Comparison of ENCODE assay signal across 9 mouse cellular contexts in genomic region chr9:114763341-114763740, GRCm38 (mm10). TPM values are rescaled to one million over a fixed set of nuclear protein-coding genes. Genes with fewer than 3 reads are reported as not detected.
DNase-seq lines count a peak whose midpoint lies in the region; ATAC-seq and TF ChIP-seq lines count a peak whose summit lies in the region.
"Had no signal": no experiment of that assay in that cellular context is flagged by ENCODE, and none has a peak within 500 bp of the region (broad histone marks: within the 10 kb centered on the region; RNA-seq: fewer than 3 reads in every experiment).

No protein-coding gene starts in this region.

- no peak for TF ChIP-seq EP300 in CH12.LX (IDR thresholded peaks at IDR 0.05; ENCODE audit: low read length)

- TF ChIP-seq RAD21 in CH12.LX (IDR thresholded peaks at IDR 0.05; ENCODE audit: low read depth, low read length) = peak; percentile 64

- in situ Hi-C loops in CH12.LX (cut with MboI; ENCODE audit: low pct_ligation_motif_present, low pct_unique_long_range_greater_than_20kb, low sequenced_read_pairs) = no loop called here

- no peak overlapping the region for H3K27ac ChIP-seq in kidney, embryonic 14.5 days (ENCODE audit: low read depth, low read length)
- no peak overlapping the region for H3K27ac ChIP-seq in CH12.LX (ENCODE audit: insufficient read depth, low read depth)
- H3K27ac ChIP-seq in limb, embryonic 11.5 days (replicated peaks; ENCODE audit: low read depth, low read length) = no peak overlapping the region
- H3K27ac ChIP-seq: lung, embryonic 15.5 days had no signal

- H3K4me2 ChIP-seq in kidney, embryonic 14.5 days (replicated peaks; ENCODE audit: low read depth, low read length) = no peak overlapping the region
- H3K4me2 ChIP-seq in CH12.LX (ENCODE audit: insufficient read depth, low read depth, poor library complexity, severe bottlenecking) = no peak overlapping the region
- no peak overlapping the region for H3K4me2 ChIP-seq in limb, embryonic 11.5 days (ENCODE audit: low read depth, severe bottlenecking)
- H3K4me2 ChIP-seq: lung, embryonic 15.5 days had no signal

- DNase-seq in kidney, adult 18-20 months = peak; percentile 38
- DNase-seq in CH12.LX (ENCODE audit: extremely low read depth) = peak; percentile 48
- DNase-seq in Muller cell, postnatal 12 days (ENCODE audit: inconsistent ontology term) = peak; percentile 42
- peak; percentile 72 for DNase-seq in limb, embryonic 11.5 days (ENCODE audit: low spot score)
- DNase-seq in testis, postnatal 10 days (ENCODE audit: low spot score) = peak; percentile 74
- no peak for DNase-seq in left cerebral cortex, postnatal 14 days (ENCODE audit: low spot score in 2 of 2)

- H3K4me1 ChIP-seq in kidney, embryonic 14.5 days (ENCODE audit: control insufficient read depth, insufficient read depth, low read length) = peaks cover 17% of the 10 kb centered on the region
- H3K4me1 ChIP-seq in CH12.LX (ENCODE audit: control insufficient read depth in 1 of 2, insufficient read depth in 2 of 2) = peaks cover 30 to 53% of the 10 kb centered on the region in 2 experiments
- H3K4me1 ChIP-seq in limb, embryonic 11.5 days (ENCODE audit: control insufficient read depth, insufficient read depth, low read length) = peaks cover 15% of the 10 kb centered on the region

- TF ChIP-seq POLR2A in CH12.LX (IDR thresholded peaks at IDR 0.05; ENCODE audit: low read depth, low read length) = no peak

- no peak overlapping the region for H3K4me3 ChIP-seq in kidney, embryonic 14.5 days (ENCODE audit: low read length)
- H3K4me3 ChIP-seq in CH12.LX (replicated peaks in 1 of 3; ENCODE audit: low read depth in 2 of 3, low read length in 2 of 3, poor library complexity in 1 of 3) = no peak overlapping the region
- no peak overlapping the region for H3K4me3 ChIP-seq in limb, embryonic 11.5 days (ENCODE audit: low read depth, low read length)
- H3K4me3 ChIP-seq: erythroblast, embryonic 14.5 days; lung, embryonic 15.5 days had no signal

- H3K9ac ChIP-seq in kidney, embryonic 14.5 days (ENCODE audit: low read depth, low read length) = no peak overlapping the region
- H3K9ac ChIP-seq in CH12.LX (ENCODE audit: insufficient read depth, low read depth) = no peak overlapping the region
- no peak overlapping the region for H3K9ac ChIP-seq in limb, embryonic 11.5 days (ENCODE audit: low read length)
- H3K9ac ChIP-seq: lung, embryonic 15.5 days had no signal

- no peak for ATAC-seq in kidney, embryonic 14.5 days (ENCODE audit: low FRiP score, low TSS enrichment)
- ATAC-seq in limb, embryonic 11.5 days (ENCODE audit: insufficient number of reproducible peaks, low FRiP score, low TSS enrichment, low read depth) = no peak

- 68% methylated on average over 13 of the region's 13 CpGs for WGBS in kidney, embryonic 14.5 days
- WGBS in limb, embryonic 11.5 days = 63% methylated on average over 13 of the region's 13 CpGs

- no peaks in the 10 kb centered on the region for H3K9me3 ChIP-seq in kidney, embryonic 14.5 days (ENCODE audit: control insufficient read depth, low read length)
- no peaks in the 10 kb centered on the region for H3K9me3 ChIP-seq in CH12.LX (replicated peaks; ENCODE audit: low read length)
- H3K9me3 ChIP-seq in limb, embryonic 11.5 days (ENCODE audit: control insufficient read depth, low read length) = peaks cover 2% of the 10 kb centered on the region; the same call in 1 of the 2 replicates
- H3K9me3 ChIP-seq: lung, embryonic 15.5 days had no signal

- peaks cover 22% of the 10 kb centered on the region for H3K36me3 ChIP-seq in kidney, embryonic 14.5 days (ENCODE audit: control insufficient read depth, insufficient read depth, low read length)
- peaks cover 13 to 47% of the 10 kb centered on the region in 2 experiments for H3K36me3 ChIP-seq in CH12.LX (replicated peaks in 1 of 2; ENCODE audit: control insufficient read depth in 1 of 2, insufficient read depth in 1 of 2, low read length in 1 of 2)
- H3K36me3 ChIP-seq in limb, embryonic 11.5 days (ENCODE audit: control insufficient read depth, insufficient read depth, low read length) = peaks cover 6% of the 10 kb centered on the region
- H3K36me3 ChIP-seq: lung, embryonic 15.5 days had no signal

- dilution Hi-C loops in CH12.LX (cut with MboI; ENCODE audit: extremely low pct_ligation_motif_present, extremely low pct_unique_long_range_greater_than_20kb, low sequenced_read_pairs) = no loop called here

- peak; percentile 30 to 69; a peak in 3 of 4 replicates for TF ChIP-seq CTCF in CH12.LX (conservative IDR thresholded peaks at IDR 0.05 in 1 of 2, IDR thresholded peaks at IDR 0.05 in 1 of 2; ENCODE audit: low read depth in 2 of 2, low read length in 2 of 2)

- no peaks in the 10 kb centered on the region for H3K27me3 ChIP-seq in kidney, embryonic 14.5 days (ENCODE audit: control insufficient read depth, insufficient read depth, low read length)
- H3K27me3 ChIP-seq in CH12.LX (replicated peaks) = no peaks in the 10 kb centered on the region
- no peaks in the 10 kb centered on the region for H3K27me3 ChIP-seq in limb, embryonic 11.5 days (ENCODE audit: control insufficient read depth, insufficient read depth, low read length)
- H3K27me3 ChIP-seq: lung, embryonic 15.5 days had no signal

- intact Hi-C loops in left cerebral cortex, postnatal 14 days (cut with DNase I) = no loop called here

- no peaks in the 10 kb centered on the region; the same call in 1 of the 2 replicates for H3K79me2 ChIP-seq in CH12.LX (replicated peaks; ENCODE audit: control insufficient read depth, extremely low read depth, insufficient read depth, poor library complexity, severe bottlenecking)

TF ChIP-seq in CH12.LX, 34 proteins besides CTCF, POLR2A, EP300 and RAD21:
- TF ChIP-seq CHD2 (IDR thresholded peaks at IDR 0.05; ENCODE audit: low read length) (no peak), SMC3 (IDR thresholded peaks at IDR 0.05; ENCODE audit: low read depth, low read length) (peak; percentile 55), POLR2AphosphoS2 (IDR thresholded peaks at IDR 0.05; ENCODE audit: low read depth, low read length) (no peak), TBP (conservative IDR thresholded peaks at IDR 0.05; ENCODE audit: low read depth, low read length) (no peak)
TF ChIP-seq in CH12.LX: peak in this region for 1.

RNA-seq across cellular contexts. Expression of gene Cmtm7, which starts 18.3 kb away (rescaled TPM):
- polyA plus RNA-seq in kidney, embryonic 14.5 days (2014; fragmentation: Nextera tagmentation; extraction: Ambion mirVana) = 92.7 and 108 TPM in 2 replicates
- total RNA-seq in CH12.LX (2012; rRNA removed) = 73.1 and 80.8 TPM in 2 replicates
- 37.6 and 46.0 TPM in 2 replicates for total RNA-seq in CH12.LX (2014; rRNA removed)
- 38.2 and 45.5 TPM in 2 replicates for polyA plus RNA-seq in CH12.LX (2012; ENCODE audit: insufficient read length, low read depth)
- 71.1 and 84.6 TPM in 2 replicates for polyA plus RNA-seq in limb, embryonic 11.5 days (2014; fragmentation: Nextera tagmentation; extraction: Ambion mirVana)
- total RNA-seq in left cerebral cortex, postnatal 14 days (2021) = 1 to 10 TPM; 5.1 to 5.9 TPM

RNA-seq across cellular contexts. Expression of gene Cmtm6, which starts 32.4 kb away (rescaled TPM):
- polyA plus RNA-seq in kidney, embryonic 14.5 days (2014; fragmentation: Nextera tagmentation; extraction: Ambion mirVana) = 25.0 and 53.0 TPM in 2 replicates
- total RNA-seq in CH12.LX (2012; rRNA removed) (30.1 and 31.9 TPM in 2 replicates), CH12.LX (2014; rRNA removed) (39.2 and 39.5 TPM in 2 replicates)
- 38.0 and 38.5 TPM in 2 replicates for polyA plus RNA-seq in CH12.LX (2012; ENCODE audit: insufficient read length, low read depth)
- 24.0 and 24.9 TPM in 2 replicates for polyA plus RNA-seq in limb, embryonic 11.5 days (2014; fragmentation: Nextera tagmentation; extraction: Ambion mirVana)
- total RNA-seq in left cerebral cortex, postnatal 14 days (2021) = 10 to 100 TPM; 24.8 to 25.1 TPM

Comparison
In these comparisons a context has a peak if more than half of its experiments do, and no peak if none do; other contexts are left out.
1. DNase-seq: peak in kidney, adult 18-20 months (single experiment), CH12.LX (single experiment), Muller cell, postnatal 12 days (single experiment), limb, embryonic 11.5 days (single experiment) and testis, postnatal 10 days (single experiment); none in left cerebral cortex, postnatal 14 days (0 of 2).